Mouse (Mus musculus): ENCODE measurements around the gene Mfn1. TPM values are rescaled to one million over a fixed set of nuclear protein-coding genes. Genes with fewer than 3 reads are reported as not detected.

Mfn1 gene
- polyA plus RNA-seq, 1 experiment: 55.1 TPM

DNA sequence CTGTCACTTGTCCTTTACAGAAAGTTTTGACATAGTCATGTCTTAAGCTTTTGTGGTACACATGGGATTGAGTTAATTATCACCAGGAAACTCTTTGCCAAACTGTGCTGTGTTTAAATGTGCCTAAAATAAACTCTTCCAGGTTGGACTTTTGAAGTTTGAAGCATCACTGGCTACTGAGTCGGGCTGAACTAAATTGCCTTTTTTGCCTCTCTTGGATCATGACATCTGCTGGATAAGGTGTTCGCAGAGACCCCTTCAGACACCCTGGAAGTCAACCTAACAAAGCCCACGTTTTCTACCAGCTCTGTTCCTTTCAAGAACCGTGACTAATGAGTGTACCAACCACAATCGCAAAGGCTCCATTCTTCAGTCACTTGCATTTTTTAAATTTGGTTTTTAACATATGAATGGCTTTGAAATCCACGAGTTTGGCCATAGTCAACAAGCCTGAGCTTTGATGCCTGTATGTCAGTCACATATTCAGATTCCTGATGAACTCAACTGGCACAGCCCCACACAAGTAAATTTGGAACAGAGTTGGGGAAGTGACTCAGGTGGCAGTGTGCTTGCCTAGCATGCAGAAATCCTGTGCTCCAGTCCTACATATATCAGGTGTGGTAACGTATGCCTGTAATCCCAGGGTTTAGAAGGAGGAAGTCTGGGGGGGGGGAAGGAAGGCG lies 34.0 kb upstream of the Mfn1 start:
- Histone ChIP-seq H3K27ac (ENCODE audit: insufficient read depth, low read length) (peak overlapping the region; percentile 13; the same call in 1 of the 2 replicates), H3K4me3 (ENCODE audit: insufficient read depth, low read length) (no peak overlapping the region), H3K4me1 (ENCODE audit: control insufficient read depth, insufficient read depth, low read length) (peaks cover 14% of the 10 kb centered on the region)
- no peak for TF ChIP-seq POLR2A (IDR thresholded peaks at IDR 0.05; ENCODE audit: low read depth, low read length)
- no peak for TF ChIP-seq CTCF (IDR thresholded peaks at IDR 0.05; ENCODE audit: borderline replicate concordance, insufficient read depth, low read length)

DNA sequence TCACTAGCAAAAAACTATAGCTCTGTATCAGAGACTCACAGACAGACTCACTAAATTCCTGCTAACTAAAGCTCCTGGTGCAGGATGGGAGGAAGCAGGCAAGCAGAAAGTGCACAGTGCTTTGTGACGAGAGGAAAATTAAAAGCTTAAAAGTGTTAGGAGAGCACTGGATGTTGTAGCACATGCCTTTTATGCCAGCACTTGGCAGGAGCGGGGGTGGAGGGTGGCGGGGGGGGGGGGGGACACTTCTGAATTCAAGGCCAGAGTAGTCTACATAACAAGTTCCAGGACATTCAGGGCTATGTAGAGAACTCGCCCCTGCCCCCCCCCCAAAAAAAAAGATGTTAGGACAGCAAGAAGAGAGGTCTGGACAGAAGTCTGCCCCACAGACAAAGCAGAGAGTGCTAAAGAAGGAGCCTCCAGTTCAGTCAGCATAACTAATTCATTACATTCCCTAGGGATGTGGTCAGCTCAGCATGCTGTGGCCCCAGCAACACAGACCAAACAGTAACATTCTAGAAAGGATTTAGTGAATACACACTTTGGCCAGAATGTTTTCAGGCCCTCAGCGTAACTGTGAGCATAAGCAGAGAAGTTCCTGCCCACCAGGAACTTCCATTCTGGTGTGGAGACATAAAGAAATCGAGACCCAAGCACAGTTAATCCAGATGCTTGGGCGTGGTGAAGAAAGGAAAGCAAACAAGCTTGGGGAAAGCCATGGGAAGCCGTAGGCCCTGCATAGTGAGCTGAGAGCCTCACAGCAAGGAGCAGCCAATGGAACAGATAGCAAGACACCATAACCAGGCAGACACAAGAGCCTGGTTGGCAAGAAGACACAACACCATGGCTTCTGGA lies 33.2 kb upstream of the Mfn1 start:
- H3K4me1 ChIP-seq (ENCODE audit: control insufficient read depth, insufficient read depth, low read length): peaks cover 14% of the 10 kb centered on the region
- H3K27ac ChIP-seq (ENCODE audit: insufficient read depth, low read length): peak overlapping the region; percentile 78
- H3K4me3 ChIP-seq (ENCODE audit: insufficient read depth, low read length): no peak overlapping the region
- TF ChIP-seq POLR2A (IDR thresholded peaks at IDR 0.05; ENCODE audit: low read depth, low read length) (no peak), CTCF (IDR thresholded peaks at IDR 0.05; ENCODE audit: borderline replicate concordance, insufficient read depth, low read length) (no peak)

DNA sequence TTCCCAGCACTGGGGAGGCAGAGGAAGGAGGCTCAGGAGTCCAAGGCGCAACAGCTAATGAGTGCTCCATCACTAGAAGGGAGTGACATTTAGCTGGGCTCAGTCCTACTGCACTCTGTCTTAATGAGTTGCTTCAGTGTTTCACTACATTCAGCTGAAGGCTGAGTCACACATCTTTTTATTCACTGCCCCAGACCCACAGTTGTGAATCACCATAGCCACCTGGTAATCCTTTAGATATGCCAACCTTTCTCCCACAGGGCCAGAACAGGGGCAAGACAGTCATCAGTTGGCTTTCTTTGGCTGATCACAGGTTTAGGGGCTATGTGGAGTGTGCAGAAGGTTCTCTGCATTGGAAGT lies 32.6 kb upstream of the Mfn1 start:
- H3K4me1 ChIP-seq (ENCODE audit: control insufficient read depth, insufficient read depth, low read length): peaks cover 14% of the 10 kb centered on the region
- peak overlapping the region; percentile 78 for H3K27ac ChIP-seq (ENCODE audit: insufficient read depth, low read length)
- H3K4me3 ChIP-seq (ENCODE audit: insufficient read depth, low read length): no peak overlapping the region
- TF ChIP-seq CTCF (IDR thresholded peaks at IDR 0.05; ENCODE audit: borderline replicate concordance, insufficient read depth, low read length) (no peak), POLR2A (IDR thresholded peaks at IDR 0.05; ENCODE audit: low read depth, low read length) (no peak)

GRCm38 (mm10) chr3:32500346-32500745 lies 28.9 kb upstream of the Mfn1 start:
- no peak for TF ChIP-seq POLR2A (IDR thresholded peaks at IDR 0.05; ENCODE audit: low read depth, low read length)
- no peak for TF ChIP-seq CTCF (IDR thresholded peaks at IDR 0.05; ENCODE audit: borderline replicate concordance, insufficient read depth, low read length)
- no peak overlapping the region for H3K27ac ChIP-seq (ENCODE audit: insufficient read depth, low read length)
- H3K4me3 ChIP-seq (ENCODE audit: insufficient read depth, low read length): no peak overlapping the region
- H3K4me1 ChIP-seq (ENCODE audit: control insufficient read depth, insufficient read depth, low read length): peaks cover 12% of the 10 kb centered on the region

GRCm38 (mm10) chr3:32505841-32506240 lies 23.4 kb upstream of the Mfn1 start:
- Histone ChIP-seq H3K4me1 (ENCODE audit: control insufficient read depth, insufficient read depth, low read length) (no peaks in the 10 kb centered on the region; the same call in 1 of the 2 replicates), H3K27ac (ENCODE audit: insufficient read depth, low read length) (no peak overlapping the region), H3K4me3 (ENCODE audit: insufficient read depth, low read length) (no peak overlapping the region)
- TF ChIP-seq POLR2A (IDR thresholded peaks at IDR 0.05; ENCODE audit: low read depth, low read length): no peak
- TF ChIP-seq CTCF (IDR thresholded peaks at IDR 0.05; ENCODE audit: borderline replicate concordance, insufficient read depth, low read length): no peak

DNA sequence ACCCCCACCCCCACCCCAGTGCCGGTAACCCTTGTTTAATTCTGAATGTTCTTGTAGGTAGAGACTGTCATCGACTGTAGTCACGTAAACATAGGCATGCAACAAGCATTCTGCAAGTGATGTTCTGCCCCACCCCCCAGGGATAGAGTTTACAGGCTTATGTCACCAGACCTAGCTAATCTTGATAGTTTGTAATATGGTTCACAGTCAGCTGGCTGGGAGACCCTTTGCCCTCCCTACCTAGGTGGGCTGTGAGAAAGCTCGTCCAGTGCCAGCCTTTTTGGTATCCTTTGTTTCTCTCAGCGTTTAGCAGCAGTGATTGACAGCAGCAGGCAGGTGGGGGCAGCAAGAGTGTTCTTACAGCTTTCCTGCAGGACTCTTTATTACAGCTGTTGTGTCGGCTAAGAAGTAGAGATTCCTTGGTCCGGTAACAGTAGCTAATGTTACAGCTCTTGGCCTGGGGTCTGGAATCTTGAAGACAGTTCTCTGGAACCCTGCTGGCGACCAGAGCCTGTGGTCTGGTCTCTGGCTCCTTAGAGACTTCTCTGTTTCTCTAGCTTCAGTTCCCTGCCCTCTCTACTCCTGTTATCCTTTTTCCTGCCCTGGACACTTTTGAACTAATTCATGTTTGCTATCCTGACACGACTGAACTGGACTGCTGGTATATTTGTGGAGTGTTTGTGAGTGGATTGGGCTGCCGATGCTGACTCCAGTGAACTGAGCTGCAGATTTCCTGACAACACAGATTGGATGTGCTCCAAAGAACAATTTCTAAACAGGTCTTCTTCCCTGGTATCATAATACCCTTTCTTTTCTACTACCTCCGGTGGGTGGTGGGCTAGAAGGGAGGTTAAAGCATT lies 22.7 kb upstream of the Mfn1 start:
- H3K27ac ChIP-seq (ENCODE audit: insufficient read depth, low read length): no peak overlapping the region

GRCm38 (mm10) chr3:32508666-32509324 lies 20.5 kb upstream of the Mfn1 start:
- Histone ChIP-seq H3K4me3 (ENCODE audit: insufficient read depth, low read length) (no peak overlapping the region), H3K4me1 (ENCODE audit: control insufficient read depth, insufficient read depth, low read length) (peaks cover 2% of the 10 kb centered on the region; the same call in 1 of the 2 replicates), H3K27ac (ENCODE audit: insufficient read depth, low read length) (no peak overlapping the region)
- TF ChIP-seq CTCF (IDR thresholded peaks at IDR 0.05; ENCODE audit: borderline replicate concordance, insufficient read depth, low read length) (0 out of 2 replicates have a peak, but pooled peaks have one; percentile 27), POLR2A (IDR thresholded peaks at IDR 0.05; ENCODE audit: low read depth, low read length) (no peak)

More for the DNA sequence above, 22.7 kb upstream of the Mfn1 start:
- Histone ChIP-seq H3K4me1 (ENCODE audit: control insufficient read depth, insufficient read depth, low read length) (peaks cover 1% of the 10 kb centered on the region; the same call in 1 of the 2 replicates), H3K4me3 (ENCODE audit: insufficient read depth, low read length) (no peak overlapping the region)
- no peak for TF ChIP-seq CTCF (IDR thresholded peaks at IDR 0.05; ENCODE audit: borderline replicate concordance, insufficient read depth, low read length)
- no peak for TF ChIP-seq POLR2A (IDR thresholded peaks at IDR 0.05; ENCODE audit: low read depth, low read length)

- Histone ChIP-seq H3K4me1 (ENCODE audit: control insufficient read depth, insufficient read depth, low read length) (peaks cover 4% of the 10 kb centered on the region; the same call in 1 of the 2 replicates), H3K4me3 (ENCODE audit: insufficient read depth, low read length) (peak within 1 kb of the TSS; percentile 82), H3K27ac (ENCODE audit: insufficient read depth, low read length) (peak within 1 kb of the TSS; percentile 35)
- no peak for TF ChIP-seq CTCF (IDR thresholded peaks at IDR 0.05; ENCODE audit: borderline replicate concordance, insufficient read depth, low read length)
- peak; percentile 38; the same call in 1 of the 2 replicates for TF ChIP-seq POLR2A (IDR thresholded peaks at IDR 0.05; ENCODE audit: low read depth, low read length)
Measured at GRCm38 (mm10) chr3:32509496-32510374, 19.5 kb upstream of the Mfn1 start, which contains the start of gene Zfp639. Gene Zfp639, plus strand, starts transcription at chr3:32510259.
